Mouse (Mus musculus) liver, adult 2 months (tissue): ENCODE results near the gene Plcb2. TPM values are rescaled to one million over a fixed set of nuclear protein-coding genes. Genes with fewer than 3 reads are reported as not detected.
A peak's percentile ranks its signal among the peaks of the same experiment; 100 is the strongest.

Source experiments
- DNase-seq: peaks from one replicate; pipeline ENCODE4 v3.0.0-alpha.2; 2011; ENCODE audit warnings: low read depth, low spot score; ENCODE audit errors: extremely low read depth
- H3K27ac ChIP-seq: fragments of 200-500 bp; replicated peaks from 2 replicates; pipeline ENCODE4 v1.5.1; 2012; ENCODE audit warnings: low read depth, mild to moderate bottlenecking, control low read depth, inconsistent platforms, low read length; ENCODE audit not compliant: insufficient read depth
- H3K27me3 ChIP-seq: fragments of 200-500 bp; 2 replicates; pipeline ENCODE4 v1.6.1; 2012; ENCODE audit warnings: mild to moderate bottlenecking, moderate library complexity, low read length, inconsistent platforms; ENCODE audit not compliant: control insufficient read depth, insufficient read depth
- H3K36me3 ChIP-seq: fragments of 200-500 bp; 2 replicates; pipeline ENCODE4 v1.6.1; 2012; ENCODE audit warnings: low read length, inconsistent platforms; ENCODE audit not compliant: control insufficient read depth, insufficient read depth
- H3K4me1 ChIP-seq: fragments of 200-500 bp; 2 replicates; pipeline ENCODE4 v1.6.1; 2011; ENCODE audit warnings: low read length; ENCODE audit not compliant: control insufficient read depth, insufficient read depth
- H3K4me3 ChIP-seq: fragments of 200-500 bp; 2 replicates; pipeline ENCODE4 v1.5.1; 2011; ENCODE audit warnings: low read depth, mild to moderate bottlenecking, control low read depth, low read length, moderate library complexity; ENCODE audit not compliant: insufficient read depth
- H3K79me2 ChIP-seq: fragments of 200-500 bp; 2 replicates; pipeline ENCODE4 v1.6.1; 2012; ENCODE audit warnings: inconsistent platforms, mild to moderate bottlenecking, low read length, moderate library complexity; ENCODE audit not compliant: control insufficient read depth, insufficient read depth
- H3K9ac ChIP-seq: fragments of 200-500 bp; 2 replicates; pipeline ENCODE4 v1.6.1; 2012; ENCODE audit warnings: low read depth, mild to moderate bottlenecking, control low read depth, inconsistent platforms, low read length
- CTCF ChIP-seq: fragments of 200-500 bp; IDR thresholded peaks from 2 replicates; pipeline ENCODE4 v1.5.1; 2011; ENCODE audit warnings: low read depth, low read length, control low read depth
- POLR2A ChIP-seq: fragments of 200-500 bp; IDR thresholded peaks from 2 replicates; pipeline ENCODE4 v1.6.1; 2011; ENCODE audit warnings: low read length, control low read depth; ENCODE audit not compliant: insufficient read depth; ENCODE audit errors: extremely low read depth
- WGBS: fragments of 180-500 bp; shearing (Covaris S2); methylation state at CpG from one replicate; pipeline ENCODE4 v1.1.7; 2018; 5-methylcytosine and 5-hydroxymethylcytosine counted together
- polyA plus RNA-seq: library from polyadenylated mRNA; depleted of rRNA; stranded (reverse); fragments of >200 nt; gene quantifications from 2 replicates; pipeline ENCODE4 v1.2.3, GENCODE M21; 2012
- total RNA-seq: library from RNA; depleted of rRNA; stranded (reverse); fragments of >200 nt; gene quantifications from 2 replicates; pipeline ENCODE4 v1.2.3, GENCODE M21; 2014

Gene Plcb2
- total and polyA plus RNA-seq, 2 experiments: 0.80 to 1.2 TPM

DNA sequence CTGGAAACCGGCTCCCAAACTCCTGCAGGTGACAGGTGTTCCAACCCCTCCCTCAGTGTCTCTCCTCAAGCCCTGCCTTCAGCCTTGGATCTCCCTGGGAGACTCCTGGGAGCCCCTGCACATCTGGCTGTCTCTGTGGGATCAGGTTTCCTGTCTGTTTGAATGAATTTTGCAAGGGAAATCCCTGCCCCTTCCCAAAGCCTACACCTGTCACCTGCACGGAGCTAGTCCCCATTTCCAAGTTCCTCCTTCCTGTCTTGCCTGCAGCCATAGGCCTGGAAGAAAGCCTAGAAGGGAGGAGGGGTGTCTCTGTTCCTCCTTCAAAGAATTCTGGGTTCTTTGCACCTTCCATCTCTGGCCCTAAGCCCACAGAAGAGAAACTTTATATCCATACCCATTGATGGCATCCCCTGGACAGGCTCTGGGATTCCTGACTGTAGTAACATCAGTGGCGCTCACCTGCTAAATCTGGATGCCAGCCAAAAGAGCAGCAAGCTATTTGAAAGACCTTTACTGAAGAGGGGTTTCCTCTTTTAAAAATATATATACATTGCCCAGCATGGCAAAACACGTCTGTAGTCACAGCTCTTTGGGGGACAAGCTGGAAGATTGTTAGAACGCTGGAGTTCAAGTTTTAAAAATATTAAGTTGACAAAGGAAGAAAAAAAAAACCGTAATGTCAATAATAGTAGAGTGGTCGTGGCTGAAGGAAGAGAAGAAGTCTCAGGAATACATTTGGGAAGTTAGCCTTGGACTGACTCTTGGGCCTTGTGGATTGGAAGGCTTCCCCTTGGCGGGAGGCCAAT, 1.8 kb upstream of the Plcb2 start:
- Histone ChIP-seq H3K79me2 (no peaks in the 10 kb centered on the region), H3K4me3 (no peak overlapping the region), H3K4me1 (no peaks in the 10 kb centered on the region), H3K36me3 (no peaks in the 10 kb centered on the region), H3K27me3 (no peaks in the 10 kb centered on the region), H3K27ac (no peak overlapping the region), H3K9ac (no peak overlapping the region)
- TF ChIP-seq POLR2A: no peak
- DNase-seq: no peak
- 30% methylated on average over 8 of the region's 8 CpGs for WGBS

GRCm38 (mm10) chr2:118729194-118729593, 956 bp upstream of the Plcb2 start:
- no peak for DNase-seq
- no peak overlapping the region for H3K27ac ChIP-seq
- no peak overlapping the region for H3K4me3 ChIP-seq
- WGBS: 57% methylated on average over 4 of the region's 4 CpGs
- no peaks in the 10 kb centered on the region for H3K36me3 ChIP-seq
- no peaks in the 10 kb centered on the region for H3K79me2 ChIP-seq
- no peaks in the 10 kb centered on the region for H3K4me1 ChIP-seq
- TF ChIP-seq CTCF (no peak), POLR2A (no peak)
- H3K9ac ChIP-seq: no peak overlapping the region
- H3K27me3 ChIP-seq: no peaks in the 10 kb centered on the region

GRCm38 (mm10) chr2:118727911-118728310, 327 bp downstream of the Plcb2 start:
- H3K36me3 ChIP-seq: no peaks in the 10 kb centered on the region
- H3K4me3 ChIP-seq: peak overlapping the region; percentile 41
- H3K9ac ChIP-seq: peak overlapping the region; percentile 51
- H3K4me1 ChIP-seq: no peaks in the 10 kb centered on the region
- H3K27me3 ChIP-seq: no peaks in the 10 kb centered on the region
- 42% methylated on average over 9 of the region's 9 CpGs for WGBS
- no peaks in the 10 kb centered on the region for H3K79me2 ChIP-seq
- DNase-seq: no peak
- TF ChIP-seq CTCF: no peak
- no peak for TF ChIP-seq POLR2A
- H3K27ac ChIP-seq: no peak overlapping the region

GRCm38 (mm10) chr2:118726873-118727272, 1.4 kb downstream of the Plcb2 start:
- no peak overlapping the region for H3K4me3 ChIP-seq
- no peaks in the 10 kb centered on the region for H3K27me3 ChIP-seq
- no peak for DNase-seq
- H3K9ac ChIP-seq: no peak overlapping the region
- no peaks in the 10 kb centered on the region for H3K36me3 ChIP-seq
- no peak overlapping the region for H3K27ac ChIP-seq
- TF ChIP-seq POLR2A: no peak
- no peak for TF ChIP-seq CTCF
- WGBS: 91% methylated on average over 2 of the region's 2 CpGs
- H3K79me2 ChIP-seq: no peaks in the 10 kb centered on the region
- no peaks in the 10 kb centered on the region for H3K4me1 ChIP-seq

GRCm38 (mm10) chr2:118725511-118725910, 2.7 kb downstream of the Plcb2 start:
- no peak overlapping the region for H3K4me3 ChIP-seq
- WGBS: 42% methylated on average over 4 of the region's 4 CpGs
- DNase-seq: peak; percentile 85
- no peak overlapping the region for H3K27ac ChIP-seq
- no peaks in the 10 kb centered on the region for H3K27me3 ChIP-seq
- H3K36me3 ChIP-seq: no peaks in the 10 kb centered on the region
- H3K4me1 ChIP-seq: no peaks in the 10 kb centered on the region
- no peak for TF ChIP-seq CTCF
- no peak for TF ChIP-seq POLR2A
- H3K79me2 ChIP-seq: no peaks in the 10 kb centered on the region
- H3K9ac ChIP-seq: no peak overlapping the region
